Mouse (Mus musculus): ENCODE measurements around the gene Phactr3.
"Not testable (repeated sequence)": the region's sequence is repeated elsewhere in the genome, so short reads cannot be mapped to it uniquely, and the experiment has no call there.

The Phactr3 gene

GRCm38 (mm10) chr2:178342105-178342504 is 223.3 kb downstream of the Phactr3 start:
- DNase-seq = not testable (repeated sequence)

- no peak for DNase-seq
Observed at GRCm38 (mm10) chr2:178342597-178342996, 223.8 kb downstream of the Phactr3 start.
